Mouse (Mus musculus): ENCODE measurements at regions not wholly inside any gene's neighbourhood (a gene's known extent, or its start where the extent isn't known, plus 50 kb on each side); places are given as distances from the start of the nearest gene placed in this dataset.
A peak's percentile ranks its signal among the peaks of the same experiment; 100 is the strongest.
"Not testable (repeated sequence)": the region's sequence is repeated elsewhere in the genome, so short reads cannot be mapped to it uniquely, and the experiment has no call there.

DNA sequence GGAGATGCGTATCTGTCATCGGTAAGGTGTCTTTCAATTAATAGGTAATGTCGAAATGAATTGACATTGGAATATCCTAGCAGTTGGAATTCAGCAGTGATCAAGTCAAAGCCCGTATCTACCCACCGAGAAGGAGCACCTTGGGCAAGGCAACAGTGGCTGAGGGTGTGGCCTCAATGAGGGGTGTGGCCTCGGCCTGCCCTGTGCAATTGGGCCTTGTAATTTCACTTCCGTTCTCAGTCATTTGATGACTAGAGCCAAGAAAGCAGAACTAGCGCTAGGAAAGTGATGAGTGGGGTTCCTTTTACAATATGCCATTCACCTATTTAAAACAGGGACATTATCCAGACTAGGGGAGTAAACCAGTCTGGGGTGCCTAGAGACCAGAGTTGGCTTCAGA is 77.6 kb downstream of the Elovl4 start:
- no peak for DNase-seq (ENCODE audit: low read depth, low spot score)

DNA sequence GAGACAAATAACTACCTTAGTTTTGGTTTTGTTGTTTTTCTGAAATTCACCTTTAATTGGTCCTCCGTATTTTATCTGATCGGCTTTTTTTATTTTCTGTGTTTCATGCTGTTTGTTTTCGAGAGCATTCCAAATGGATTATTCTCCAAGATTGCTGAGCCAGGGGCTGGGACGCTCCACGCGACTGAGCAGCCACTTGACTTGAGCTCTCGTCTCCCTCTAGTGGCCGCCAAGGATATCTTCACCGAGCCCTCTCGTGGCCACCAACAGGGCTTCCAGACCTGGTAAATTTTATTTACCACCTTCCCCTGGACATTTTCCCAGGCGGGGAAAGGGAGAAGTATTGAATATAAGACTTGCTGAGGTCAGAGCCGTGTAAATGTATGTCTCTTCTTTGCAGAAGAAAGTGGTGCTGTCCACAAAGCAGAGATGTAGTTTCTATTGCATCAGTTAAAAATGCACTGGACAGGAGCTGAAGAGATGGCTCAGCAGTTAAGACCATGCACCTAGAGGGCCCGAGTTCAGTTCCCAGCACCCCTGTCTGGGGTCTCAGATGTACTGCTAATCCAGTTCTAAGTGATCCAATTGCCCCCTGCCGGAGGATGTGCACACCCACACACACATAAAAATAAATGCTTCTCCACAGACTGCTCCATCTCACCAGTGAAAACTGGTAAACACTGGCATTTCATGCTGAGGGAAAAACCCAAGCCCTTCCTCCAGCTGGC is 78.5 kb downstream of the Elovl4 start:
- peak; percentile 79 for DNase-seq (ENCODE audit: low read depth, low spot score)

DNA sequence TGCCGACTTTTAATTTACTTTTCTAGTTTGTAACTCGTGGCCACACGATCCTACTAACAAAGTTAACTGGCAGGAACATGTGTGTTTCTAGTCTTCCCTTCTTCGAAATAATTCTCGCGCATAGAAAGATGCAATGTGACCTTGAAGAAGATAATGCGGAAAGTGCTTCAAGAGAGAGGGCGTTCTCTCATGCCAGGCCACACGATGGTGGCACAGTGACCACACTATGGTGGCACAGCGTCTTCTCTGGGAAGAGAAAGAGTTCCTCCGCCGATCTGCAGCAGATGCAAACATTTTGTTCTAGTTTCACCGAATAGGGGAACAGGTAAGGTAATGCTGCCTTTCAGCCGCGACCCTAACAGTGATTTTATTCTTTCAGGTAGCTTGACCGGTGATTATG is 79.1 kb downstream of the Elovl4 start:
- no peak for DNase-seq (ENCODE audit: low read depth, low spot score)

DNA sequence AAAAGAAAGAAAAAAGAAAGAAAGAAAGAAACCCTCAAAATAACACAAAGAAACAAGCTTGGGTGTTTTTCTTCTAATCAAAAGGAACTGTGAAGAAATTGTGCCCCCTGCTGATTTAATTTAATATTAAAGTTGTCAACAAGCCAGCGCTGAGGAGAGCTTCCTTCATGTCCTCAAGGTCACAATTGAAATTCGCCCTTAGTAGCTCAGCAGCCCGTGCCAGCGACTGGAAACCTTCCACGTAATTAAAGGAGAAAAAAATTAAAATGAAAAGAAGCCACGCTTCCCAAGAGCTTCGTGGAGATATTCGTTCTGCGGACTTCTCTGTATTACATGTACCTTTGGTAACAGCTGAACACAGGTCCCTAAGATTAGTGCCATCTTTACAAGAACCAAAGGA is 80.0 kb downstream of the Elovl4 start:
- no peak for DNase-seq (ENCODE audit: low read depth, low spot score)

DNA sequence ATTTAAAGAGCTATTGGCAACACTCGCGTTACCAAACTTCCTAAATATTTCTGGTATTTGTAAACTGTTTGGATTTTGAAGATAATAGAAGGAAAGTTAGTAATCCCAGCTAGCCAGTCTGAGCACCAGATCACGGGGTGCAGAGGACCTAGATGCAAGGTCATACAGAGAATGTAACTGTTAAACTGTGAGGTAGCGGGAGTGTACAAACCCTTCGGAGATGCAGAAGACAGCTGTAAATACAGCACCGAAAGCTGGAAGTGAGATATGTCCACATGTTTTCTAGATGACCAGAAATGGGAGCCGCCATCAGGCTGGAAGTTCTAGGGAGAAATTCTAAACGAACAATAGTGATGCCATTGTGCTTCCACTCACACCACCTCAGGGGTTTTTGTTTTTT is 80.5 kb downstream of the Elovl4 start:
- no peak for DNase-seq (ENCODE audit: low read depth, low spot score)

DNA sequence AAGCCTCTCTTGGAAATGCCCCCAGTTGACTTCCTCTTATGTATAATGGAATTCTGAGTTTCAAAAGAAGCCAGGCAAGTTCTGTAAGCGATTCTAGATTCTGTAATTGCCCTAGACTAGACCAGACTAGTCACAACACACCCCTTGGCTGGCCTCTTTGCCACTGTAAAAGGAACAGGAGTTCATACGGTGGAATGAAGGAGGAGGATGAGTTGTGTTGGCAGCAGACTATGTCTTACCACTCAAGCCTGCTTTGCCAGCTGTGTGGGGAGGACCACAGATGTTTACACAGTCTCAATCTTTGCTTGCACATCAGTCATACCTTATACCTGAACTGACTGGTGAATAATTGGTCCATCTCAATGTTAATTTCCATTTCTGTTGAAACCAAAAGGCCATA is 85.1 kb downstream of the Elovl4 start:
- DNase-seq (ENCODE audit: low read depth, low spot score) = no peak

DNA sequence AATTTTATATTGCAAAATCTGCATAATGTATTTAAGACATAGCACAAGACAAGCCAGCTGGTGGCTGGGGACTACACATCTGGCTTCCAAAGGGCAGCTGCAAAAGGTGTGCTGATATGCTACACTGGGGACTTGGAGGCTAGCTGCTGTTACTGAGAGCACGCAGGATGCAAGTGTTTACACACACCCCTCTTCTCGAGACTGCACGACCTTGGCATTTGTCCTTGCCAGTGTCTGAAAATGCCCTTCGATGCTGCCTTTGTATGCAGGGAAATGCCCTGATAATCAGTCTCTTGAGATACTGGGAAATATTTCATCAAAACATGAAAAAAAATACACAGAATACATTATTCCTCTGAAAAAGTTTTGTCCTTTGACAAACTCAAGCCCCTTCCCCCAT is 86.3 kb downstream of the Elovl4 start:
- DNase-seq (ENCODE audit: low read depth, low spot score) = no peak

DNA sequence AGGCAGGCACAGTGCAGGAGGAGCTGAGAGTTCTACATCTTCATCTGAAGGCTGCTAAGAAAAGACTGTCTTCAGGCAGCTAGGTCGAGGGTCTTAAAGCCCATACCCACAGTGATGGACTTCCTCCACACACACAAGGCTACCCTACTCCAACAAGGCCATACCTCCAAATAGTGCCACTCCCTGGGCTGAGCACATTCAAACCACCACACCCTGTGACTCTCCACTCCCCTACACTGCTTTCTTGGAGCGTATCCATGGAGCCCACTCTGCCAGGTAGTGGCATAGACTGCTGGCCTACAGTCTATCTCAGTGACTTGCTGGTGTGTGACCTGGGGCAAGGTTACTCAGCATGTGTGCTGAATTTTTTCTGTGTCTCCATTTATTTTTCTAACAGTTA is 88.0 kb downstream of the Elovl4 start:
- not testable (repeated sequence) for DNase-seq (ENCODE audit: low read depth, low spot score)

DNA sequence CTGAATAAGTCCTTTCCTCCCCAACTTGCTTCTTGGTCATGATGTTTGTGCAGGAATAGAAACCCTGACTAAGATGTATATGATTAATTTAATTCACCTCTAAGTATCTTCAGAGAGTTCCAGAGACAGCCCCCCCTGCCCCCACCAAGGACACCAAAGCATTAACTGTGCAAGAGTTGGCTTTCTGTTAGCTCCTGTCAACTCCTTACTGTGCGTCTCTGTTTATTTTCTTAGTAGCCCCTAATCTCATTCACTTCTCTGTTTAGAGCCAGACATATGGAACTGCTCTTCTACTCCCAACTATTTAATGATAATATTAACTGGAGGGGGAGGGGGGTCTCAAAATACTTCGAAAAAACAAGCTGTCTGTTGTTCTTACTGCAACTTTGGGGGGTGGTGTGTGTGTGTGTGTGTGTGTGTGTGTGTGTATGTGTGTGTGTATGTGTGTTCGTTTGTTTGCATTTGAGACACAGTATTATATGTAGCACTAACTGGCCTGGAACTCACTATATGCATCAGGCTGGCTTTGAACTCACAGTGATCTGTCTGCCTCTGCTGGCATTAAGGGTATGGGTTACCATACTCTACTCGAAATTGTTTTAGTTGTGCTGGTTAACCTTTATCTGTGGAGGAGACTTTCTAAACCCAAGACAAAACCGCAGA is 89.8 kb downstream of the Elovl4 start:
- no peak for DNase-seq (ENCODE audit: low read depth, low spot score)

DNA sequence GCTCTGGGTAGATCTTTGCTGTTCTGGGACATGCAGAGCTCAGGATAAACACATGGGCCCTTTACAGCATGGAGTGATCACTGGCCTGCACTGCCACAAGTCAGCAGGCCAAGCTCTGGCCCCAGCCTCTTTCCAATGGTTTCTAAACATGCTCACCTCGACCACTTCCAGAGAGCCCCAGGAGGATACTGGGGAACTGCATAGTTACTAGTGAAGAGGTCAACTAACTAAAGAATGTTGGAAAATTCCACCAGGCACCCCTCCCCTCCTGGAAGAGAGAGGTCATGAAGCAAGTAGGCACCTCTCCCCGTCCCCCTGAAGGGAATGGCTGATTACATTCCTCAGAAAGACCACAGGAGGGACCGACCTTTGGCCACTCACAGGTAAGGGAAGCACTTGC is 98.7 kb downstream of the Elovl4 start:
- DNase-seq (ENCODE audit: low read depth, low spot score) = peak; percentile 50

DNA sequence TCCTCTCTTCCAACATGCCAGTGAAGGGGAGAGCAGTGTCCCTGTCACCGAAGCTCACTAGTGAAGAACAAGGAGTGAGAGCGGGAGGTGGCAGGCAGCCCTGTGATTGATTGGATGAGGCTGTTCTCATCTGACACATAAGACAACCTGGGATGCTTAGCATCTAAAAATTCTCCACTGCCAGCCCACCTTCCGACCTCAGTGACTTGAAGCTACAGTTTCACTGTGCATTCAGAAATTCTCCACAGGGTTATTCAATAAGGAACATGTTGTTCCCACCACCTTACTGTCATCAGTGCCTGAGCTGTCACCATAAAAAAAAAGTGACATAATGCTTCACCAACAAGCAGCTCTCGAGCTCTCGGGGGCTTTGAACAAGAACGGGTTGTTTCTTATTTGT is 100.0 kb downstream of the Elovl4 start:
- DNase-seq (ENCODE audit: low read depth, low spot score) = no peak

DNA sequence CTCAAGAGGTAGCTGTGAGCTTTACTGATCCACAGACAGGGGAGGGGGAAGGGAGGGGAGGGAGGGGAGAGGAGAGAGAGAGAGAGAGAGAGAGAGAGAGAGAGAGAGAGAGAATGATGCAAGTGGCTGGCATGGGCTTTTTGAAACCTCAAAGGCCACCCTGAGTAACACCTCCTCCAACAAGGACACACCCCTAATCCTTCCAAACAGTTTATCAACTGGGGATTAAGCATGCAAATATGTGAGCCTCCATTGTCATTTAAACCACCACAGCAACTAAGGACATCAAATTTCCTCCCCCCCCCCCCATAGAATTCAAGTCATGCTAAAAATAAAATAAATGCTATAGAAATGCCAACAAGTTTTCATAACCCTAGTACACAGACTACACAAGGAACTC is 101.9 kb downstream of the Elovl4 start:
- DNase-seq (ENCODE audit: low read depth, low spot score) = peak; percentile 81

DNA sequence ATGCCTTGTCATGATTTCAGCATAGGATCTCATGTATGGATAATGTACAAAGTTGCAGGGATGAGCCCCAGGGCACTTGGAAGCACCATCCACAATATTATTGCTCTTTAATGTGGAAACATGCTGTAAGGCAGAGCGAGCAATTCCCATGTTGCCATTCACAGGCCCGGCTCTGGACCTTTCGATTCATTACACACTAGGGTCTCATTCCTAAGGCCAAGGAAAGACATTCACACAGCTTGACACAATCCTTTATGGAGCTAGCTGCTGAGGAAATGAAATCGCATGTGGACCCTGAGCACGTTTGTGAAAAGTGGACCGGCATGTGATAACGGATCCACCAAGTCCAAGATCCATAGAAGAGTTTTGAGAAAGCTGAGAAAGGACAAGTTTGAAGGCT is 105.2 kb downstream of the Elovl4 start:
- no peak for DNase-seq (ENCODE audit: low read depth, low spot score)

DNA sequence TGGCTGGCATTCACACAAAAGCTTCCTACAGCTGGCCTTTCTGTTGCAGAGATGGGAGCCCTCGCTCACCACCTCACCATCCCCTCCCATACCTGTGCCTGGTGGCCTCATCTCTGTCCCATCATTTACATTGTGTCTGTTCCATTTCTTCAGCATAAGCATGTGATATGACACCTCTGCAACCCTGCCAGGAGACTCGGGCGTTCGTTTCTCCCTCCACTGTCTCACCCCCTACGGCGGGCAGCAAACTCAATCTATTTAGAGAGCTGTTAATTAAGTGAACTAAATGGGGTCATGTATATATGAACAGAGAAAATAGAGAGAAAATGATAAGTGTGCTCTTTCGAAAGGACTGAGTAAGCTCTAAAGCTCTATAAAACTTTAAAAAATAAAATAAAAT is 106.0 kb downstream of the Elovl4 start:
- DNase-seq (ENCODE audit: low read depth, low spot score) = no peak

DNA sequence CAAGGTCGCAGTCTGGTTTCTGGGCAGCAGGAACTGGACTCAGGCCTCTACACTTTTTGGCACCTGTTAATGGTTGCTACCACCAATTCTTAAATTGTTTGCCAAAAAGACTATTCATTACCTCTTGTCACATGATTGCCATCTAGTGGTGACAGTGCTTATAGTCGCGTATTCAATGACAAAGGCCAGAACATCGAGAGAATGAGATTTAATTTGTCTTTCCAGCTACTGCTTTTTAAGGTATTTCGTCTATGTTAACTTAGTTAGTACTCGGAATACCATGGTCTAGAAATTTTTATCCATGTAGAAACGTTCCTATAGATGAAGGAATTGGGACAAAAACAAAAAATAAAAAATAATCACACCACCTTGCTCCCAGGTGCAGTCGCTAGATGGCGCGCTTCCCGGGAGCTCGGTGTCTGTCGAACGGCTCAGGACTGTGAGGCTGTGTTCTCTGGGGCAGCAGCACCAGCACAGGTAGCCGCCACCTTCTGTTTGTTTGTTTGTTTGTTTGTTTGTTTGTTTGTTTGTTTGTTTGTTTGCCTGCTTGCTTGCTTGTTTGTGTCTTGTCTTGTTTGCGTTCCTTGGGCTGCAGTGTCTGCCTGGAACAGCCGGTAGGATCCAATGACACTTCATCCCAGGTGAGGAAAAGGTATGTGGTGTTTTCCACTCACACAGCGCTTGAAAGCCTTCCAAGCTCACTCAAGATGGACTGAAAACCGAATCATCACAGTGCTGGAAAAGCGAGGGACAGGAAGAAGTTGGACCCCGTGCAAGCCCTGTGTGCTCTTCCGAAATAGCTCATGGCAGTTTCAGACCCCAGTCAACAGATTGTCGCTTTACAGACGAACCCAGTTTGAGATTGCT is 114.5 kb downstream of the Elovl4 start:
- DNase-seq (ENCODE audit: low read depth, low spot score) = peak; percentile 86
